Mouse (Mus musculus) midbrain, embryonic 14.5 days (tissue): Measurements from ENCODE around the gene Cnn3. TPM values are rescaled to one million over a fixed set of nuclear protein-coding genes. Genes with fewer than 3 reads are reported as not detected.

Source experiments
- ATAC-seq: fragments of 200-750 bp; cut with Nextera tagmentation; 2 replicates; pipeline ENCODE4 v1.8.0; 2017; ENCODE audit warnings: moderate number of reproducible peaks, moderate library complexity; ENCODE audit not compliant: low FRiP score, low TSS enrichment
- DNase-seq: peaks from one replicate; pipeline ENCODE4 v3.0.0-alpha.2; 2015
- H3K27ac ChIP-seq: fragments of 300-500 bp; sonication (generic); replicated peaks from 2 replicates; pipeline ENCODE4 v1.5.1; 2014; ENCODE audit warnings: mild to moderate bottlenecking, low read depth, low read length, moderate library complexity
- H3K27me3 ChIP-seq: fragments of 300-500 bp; sonication (generic); 2 replicates; pipeline ENCODE4 v1.6.1; 2014; ENCODE audit warnings: low read length, control low read depth, mixed read lengths; ENCODE audit not compliant: control insufficient read depth, insufficient read depth
- H3K36me3 ChIP-seq: fragments of 300-500 bp; sonication (generic); 2 replicates; pipeline ENCODE4 v1.6.1; 2014; ENCODE audit warnings: low read length, control low read depth; ENCODE audit not compliant: control insufficient read depth, insufficient read depth
- H3K4me1 ChIP-seq: fragments of 300-500 bp; sonication (generic); 2 replicates; pipeline ENCODE4 v1.6.1; 2014; ENCODE audit warnings: mild to moderate bottlenecking, antibody characterized with exemption, low read length, control low read depth; ENCODE audit not compliant: control insufficient read depth, insufficient read depth
- H3K4me2 ChIP-seq: fragments of 300-500 bp; sonication (generic); 2 replicates; pipeline ENCODE4 v1.6.1; 2014; ENCODE audit warnings: mild to moderate bottlenecking, low read length, moderate library complexity
- H3K4me3 ChIP-seq: fragments of 300-500 bp; sonication (generic); replicated peaks from 2 replicates; pipeline ENCODE4 v1.5.1; 2014; ENCODE audit warnings: low read depth, low read length
- H3K9ac ChIP-seq: fragments of 300-500 bp; sonication (generic); replicated peaks from 2 replicates; pipeline ENCODE4 v1.6.1; 2014; ENCODE audit warnings: mild to moderate bottlenecking, low read length, moderate library complexity
- H3K9me3 ChIP-seq: fragments of 300-500 bp; sonication (generic); 2 replicates; pipeline ENCODE4 v1.6.1; 2016; ENCODE audit warnings: low read length, control low read depth, mixed read lengths; ENCODE audit not compliant: control insufficient read depth
- WGBS: fragments of 180-500 bp; shearing (Covaris S2); extraction: QIAGEN DNeasy Blood & Tissue Kit; methylation state at CpG from one replicate; pipeline ENCODE4 v1.1.7; 2014; 5-methylcytosine and 5-hydroxymethylcytosine counted together
- polyA plus RNA-seq: library from polyadenylated mRNA; unstranded; fragments of >200 nt; fragmentation: Nextera tagmentation; extraction: Ambion mirVana; gene quantifications from 2 replicates; pipeline ENCODE4 v1.2.1, GENCODE M21; 2014

Gene Cnn3
- polyA plus RNA-seq, 1 experiment from 2014 or later: 560 TPM

GRCm38 (mm10) chr3:121396561-121396960 is 29.7 kb upstream of the Cnn3 start:
- Histone ChIP-seq H3K9ac (no peak overlapping the region), H3K4me2 (no peak overlapping the region), H3K27ac (no peak overlapping the region), H3K36me3 (no peaks in the 10 kb centered on the region), H3K4me3 (no peak overlapping the region), H3K27me3 (no peaks in the 10 kb centered on the region), H3K4me1 (no peaks in the 10 kb centered on the region), H3K9me3 (no peaks in the 10 kb centered on the region)
- DNase-seq (no peak), ATAC-seq (no peak)
- 85% methylated on average over 7 of the region's 7 CpGs for whole genome bisulfite sequencing

- no peaks in the 10 kb centered on the region for H3K36me3 ChIP-seq
- no peak overlapping the region for H3K9ac ChIP-seq
- DNase-seq (no peak), ATAC-seq (no peak)
- no peaks in the 10 kb centered on the region for H3K27me3 ChIP-seq
- 82% methylated on average over 6 of the region's 6 CpGs for WGBS
- H3K4me3 ChIP-seq: no peak overlapping the region
- no peaks in the 10 kb centered on the region for H3K4me1 ChIP-seq
- no peak overlapping the region for H3K4me2 ChIP-seq
- no peaks in the 10 kb centered on the region for H3K9me3 ChIP-seq
- no peak overlapping the region for H3K27ac ChIP-seq
These were observed 29.3 kb upstream of the Cnn3 start for GRCm38 (mm10) chr3:121397007-121397406.

- H3K9me3 ChIP-seq: no peaks in the 10 kb centered on the region
- DNase-seq (no peak), ATAC-seq (no peak)
- no peak overlapping the region for H3K4me3 ChIP-seq
- H3K27ac ChIP-seq: no peak overlapping the region
- no peaks in the 10 kb centered on the region for H3K4me1 ChIP-seq
- H3K4me2 ChIP-seq: no peak overlapping the region
- H3K36me3 ChIP-seq: no peaks in the 10 kb centered on the region
- no peak overlapping the region for H3K9ac ChIP-seq
- H3K27me3 ChIP-seq: no peaks in the 10 kb centered on the region
- WGBS: 88% methylated on average over 4 of the region's 4 CpGs
These were observed 24.9 kb upstream of the Cnn3 start for GRCm38 (mm10) chr3:121401384-121401783.

- ATAC-seq: no peak
- Histone ChIP-seq H3K4me1 (no peaks in the 10 kb centered on the region), H3K4me2 (no peak overlapping the region), H3K36me3 (no peaks in the 10 kb centered on the region), H3K9me3 (no peaks in the 10 kb centered on the region), H3K27me3 (no peaks in the 10 kb centered on the region), H3K27ac (no peak overlapping the region), H3K4me3 (no peak overlapping the region), H3K9ac (no peak overlapping the region)
- DNase-seq: no peak
- 88% methylated on average over 6 of the region's 6 CpGs for WGBS
These were observed 24.2 kb upstream of the Cnn3 start for GRCm38 (mm10) chr3:121402096-121402495.

GRCm38 (mm10) chr3:121403449-121403848 is 22.8 kb upstream of the Cnn3 start:
- no peak for DNase-seq
- no peaks in the 10 kb centered on the region for H3K4me1 ChIP-seq
- H3K9me3 ChIP-seq: no peaks in the 10 kb centered on the region
- H3K36me3 ChIP-seq: no peaks in the 10 kb centered on the region
- no peaks in the 10 kb centered on the region for H3K27me3 ChIP-seq
- ATAC-seq: no peak
- no peak overlapping the region for H3K9ac ChIP-seq
- no peak overlapping the region for H3K27ac ChIP-seq
- H3K4me3 ChIP-seq: no peak overlapping the region
- 13% methylated on average over 5 of the region's 5 CpGs for WGBS
- H3K4me2 ChIP-seq: no peak overlapping the region

- Histone ChIP-seq H3K9me3 (no peaks in the 10 kb centered on the region), H3K27me3 (no peaks in the 10 kb centered on the region), H3K4me1 (no peaks in the 10 kb centered on the region), H3K27ac (no peak overlapping the region), H3K4me3 (no peak overlapping the region), H3K4me2 (no peak overlapping the region), H3K9ac (no peak overlapping the region), H3K36me3 (no peaks in the 10 kb centered on the region)
- ATAC-seq (no peak), DNase-seq (no peak)
- 86% methylated on average over 5 of the region's 5 CpGs for WGBS
These were observed 21.2 kb upstream of the Cnn3 start for GRCm38 (mm10) chr3:121405101-121405500.

- ATAC-seq (no peak), DNase-seq (no peak)
- no peak overlapping the region for H3K4me3 ChIP-seq
- no peaks in the 10 kb centered on the region for H3K9me3 ChIP-seq
- 87% methylated on average over 9 of the region's 9 CpGs for WGBS
- H3K36me3 ChIP-seq: no peaks in the 10 kb centered on the region
- no peak overlapping the region for H3K27ac ChIP-seq
- no peaks in the 10 kb centered on the region for H3K4me1 ChIP-seq
- no peak overlapping the region for H3K9ac ChIP-seq
- no peaks in the 10 kb centered on the region for H3K27me3 ChIP-seq
- no peak overlapping the region for H3K4me2 ChIP-seq
These were observed 18.9 kb upstream of the Cnn3 start for GRCm38 (mm10) chr3:121407417-121407816.

GRCm38 (mm10) chr3:121408386-121408785 is 17.9 kb upstream of the Cnn3 start:
- H3K4me1 ChIP-seq: no peaks in the 10 kb centered on the region
- no peak overlapping the region for H3K27ac ChIP-seq
- DNase-seq (no peak), ATAC-seq (no peak)
- H3K9me3 ChIP-seq: no peaks in the 10 kb centered on the region
- no peak overlapping the region for H3K4me3 ChIP-seq
- H3K4me2 ChIP-seq: no peak overlapping the region
- 91% methylated on average over 3 of the region's 3 CpGs for WGBS
- H3K27me3 ChIP-seq: no peaks in the 10 kb centered on the region
- no peak overlapping the region for H3K9ac ChIP-seq
- H3K36me3 ChIP-seq: no peaks in the 10 kb centered on the region

GRCm38 (mm10) chr3:121411450-121411849 is 14.8 kb upstream of the Cnn3 start:
- Histone ChIP-seq H3K4me1 (no peaks in the 10 kb centered on the region), H3K9ac (no peak overlapping the region), H3K9me3 (no peaks in the 10 kb centered on the region), H3K27ac (no peak overlapping the region), H3K4me3 (no peak overlapping the region), H3K27me3 (no peaks in the 10 kb centered on the region), H3K4me2 (no peak overlapping the region), H3K36me3 (no peaks in the 10 kb centered on the region)
- DNase-seq: no peak
- no peak for ATAC-seq
- 88% methylated on average over 6 of the region's 6 CpGs for WGBS
